Mouse (Mus musculus) E14TG2a.4 (cell line): ENCODE data around the gene Cntn6.

Experiments used
- CTCF ChIP-seq: conservative IDR thresholded peaks from 2 replicates; pipeline ENCODE4 v1.5.1; 2014; ENCODE audit warnings: low read length
- NANOG ChIP-seq: IDR thresholded peaks from 2 replicates; pipeline ENCODE4 v1.6.1; 2014; ENCODE audit warnings: borderline replicate concordance, low read length, mixed read lengths

DNA sequence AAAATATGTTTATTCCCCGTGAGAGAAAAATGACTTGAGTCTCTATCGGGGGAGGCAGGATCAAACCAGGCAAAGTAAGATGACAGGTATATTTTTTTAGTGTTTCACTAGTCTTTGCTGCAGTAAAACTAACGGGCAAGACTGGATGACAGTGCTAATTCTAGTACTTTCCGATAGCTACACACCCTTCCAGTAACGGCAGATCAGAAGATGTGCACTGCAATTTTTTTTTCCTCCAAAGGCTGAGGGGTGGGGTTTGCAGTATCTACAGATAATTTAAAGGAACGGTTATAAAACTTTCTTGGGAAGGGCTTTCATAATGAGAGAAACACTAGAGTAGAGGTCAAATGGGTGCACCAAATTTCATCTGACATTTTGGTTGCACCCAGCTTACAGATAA is 869 bp downstream of the Cntn6 start:
- no peak for TF ChIP-seq CTCF
- no peak for TF ChIP-seq NANOG
